Mouse (Mus musculus): ENCODE measurements at regions not wholly inside any gene's neighbourhood (a gene's known extent, or its start where the extent isn't known, plus 50 kb on each side); places are given as distances from the start of the nearest gene placed in this dataset.

DNA sequence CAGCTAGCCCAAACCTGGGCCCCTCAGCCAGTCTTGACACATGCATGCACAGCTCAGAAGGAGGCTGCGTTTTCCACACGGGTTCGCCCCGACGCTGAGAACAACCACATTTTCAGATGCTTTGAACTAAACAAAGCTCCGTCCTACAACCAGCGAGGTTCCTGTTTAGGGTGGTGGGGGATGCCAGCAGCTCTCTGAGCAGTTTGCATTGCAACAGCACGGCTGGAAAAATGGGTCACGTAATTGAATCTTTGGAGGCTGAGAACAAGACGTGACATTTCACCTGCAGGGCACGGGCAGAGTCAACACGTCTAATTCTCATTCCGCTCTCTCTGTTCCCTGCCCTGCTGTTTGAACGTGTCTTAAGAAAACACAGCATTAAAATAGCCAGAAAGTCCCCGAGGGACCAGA, 119.2 kb downstream of the Syk start:
- ATAC-seq (ENCODE audit: insufficient read depth, low FRiP score, low read depth) = no peak
- H3K36me3 ChIP-seq = no peaks in the 10 kb centered on the region
- no peaks in the 10 kb centered on the region for H3K27me3 ChIP-seq (replicated peaks)
- H3K9me3 ChIP-seq = no peaks in the 10 kb centered on the region
- H3K27ac ChIP-seq = peak overlapping the region; percentile 59; the same call in 1 of the 2 replicates
- H3K4me2 ChIP-seq = peak overlapping the region; percentile 25; the same call in 1 of the 2 replicates
- no peak overlapping the region for H3K9ac ChIP-seq
- H3K4me3 ChIP-seq (replicated peaks) = no peak overlapping the region
- no peaks in the 10 kb centered on the region for H3K4me1 ChIP-seq
- 30% methylated on average over 15 of the region's 15 CpGs for WGBS

DNA sequence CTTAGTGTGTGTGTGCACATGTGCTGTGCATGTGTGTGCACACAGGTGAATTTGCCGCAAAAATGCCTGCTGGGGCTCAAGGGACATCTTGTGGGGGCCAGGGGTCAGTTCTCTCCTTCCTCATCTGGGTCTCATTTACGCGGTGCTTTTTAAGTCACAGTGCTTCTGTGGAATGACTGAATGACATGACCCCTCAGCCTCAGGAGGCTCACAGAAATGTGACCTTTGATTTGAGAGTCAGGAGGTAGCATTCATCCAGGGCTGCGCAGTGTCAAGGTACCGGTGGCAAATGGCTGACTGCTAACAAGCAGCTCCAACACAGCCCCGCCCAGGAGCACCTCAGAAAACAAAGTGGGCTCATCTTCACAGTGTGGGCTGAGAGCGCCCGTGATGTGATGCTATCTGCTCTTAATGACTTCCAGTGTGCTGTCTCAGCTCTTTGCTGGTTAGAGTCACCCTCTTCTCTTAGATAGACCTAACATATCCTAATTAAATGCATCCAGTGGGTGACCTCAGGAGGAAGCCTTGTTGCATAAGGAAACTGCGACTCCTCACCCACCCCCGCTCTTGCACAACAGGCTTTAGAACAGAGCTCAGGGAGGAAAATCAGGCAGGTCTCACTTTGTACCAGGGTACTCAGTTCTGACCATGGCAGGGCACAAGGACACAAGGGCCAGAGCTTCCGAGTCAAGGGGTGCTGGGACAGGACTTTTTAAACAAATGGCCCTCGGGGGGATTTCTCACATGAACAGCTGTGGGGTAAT, 120.6 kb downstream of the Syk start:
- Histone ChIP-seq H3K36me3 (no peaks in the 10 kb centered on the region), H3K27me3 (replicated peaks) (no peaks in the 10 kb centered on the region), H3K9ac (no peak overlapping the region), H3K4me1 (no peaks in the 10 kb centered on the region), H3K4me2 (no peak overlapping the region), H3K4me3 (replicated peaks) (no peak overlapping the region), H3K9me3 (no peaks in the 10 kb centered on the region), H3K27ac (no peak overlapping the region)
- WGBS = 63% methylated on average over 12 of the region's 12 CpGs
- no peak for ATAC-seq (ENCODE audit: insufficient read depth, low FRiP score, low read depth)

DNA sequence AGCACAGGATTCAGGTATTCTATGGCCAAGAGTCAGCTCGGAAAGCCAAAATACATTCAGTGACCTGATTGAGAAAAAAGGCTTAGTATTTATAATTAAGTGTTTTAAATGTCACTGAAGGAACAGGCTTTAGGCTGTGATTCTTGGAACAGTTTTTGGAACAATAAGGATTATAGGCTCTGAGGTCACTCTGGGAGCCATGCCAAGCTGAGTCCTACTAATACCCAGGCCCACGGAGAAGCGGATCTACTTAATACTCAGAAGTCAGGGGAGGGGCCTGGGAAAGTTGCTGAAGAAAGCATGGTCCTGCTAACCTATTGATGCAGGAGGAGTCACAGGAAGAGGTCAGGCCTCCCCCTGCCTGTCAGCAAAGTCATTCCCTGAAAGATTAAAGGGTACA, 121.7 kb downstream of the Syk start:
- no peak overlapping the region for H3K4me2 ChIP-seq
- 42% methylated on average over 3 of the region's 3 CpGs for WGBS
- H3K4me1 ChIP-seq = no peaks in the 10 kb centered on the region
- H3K4me3 ChIP-seq (replicated peaks) = no peak overlapping the region
- H3K9ac ChIP-seq = no peak overlapping the region
- no peak for ATAC-seq (ENCODE audit: insufficient read depth, low FRiP score, low read depth)
- no peaks in the 10 kb centered on the region for H3K36me3 ChIP-seq
- H3K9me3 ChIP-seq = no peaks in the 10 kb centered on the region
- no peaks in the 10 kb centered on the region for H3K27me3 ChIP-seq (replicated peaks)
- no peak overlapping the region for H3K27ac ChIP-seq

DNA sequence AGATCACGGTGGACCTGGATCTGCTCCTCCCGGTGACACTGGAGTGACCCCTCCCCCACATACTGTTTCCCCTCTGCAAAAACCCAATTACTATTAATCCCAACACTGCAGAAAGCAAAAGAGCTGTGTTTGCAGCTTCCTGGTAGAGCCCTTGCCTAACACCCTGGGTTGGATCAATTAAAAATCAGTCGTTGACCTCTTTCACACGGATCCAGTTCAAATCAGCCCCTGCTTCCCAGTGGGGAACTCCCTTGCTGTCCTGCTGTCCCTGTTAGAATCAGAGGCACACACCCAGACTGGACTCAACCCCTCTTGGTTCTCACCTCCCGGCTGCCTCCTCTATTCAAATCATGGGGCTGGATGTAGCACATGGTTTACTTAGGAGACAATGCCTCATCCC, 126.6 kb downstream of the Syk start:
- Histone ChIP-seq H3K27ac (no peak overlapping the region), H3K27me3 (replicated peaks) (no peaks in the 10 kb centered on the region), H3K4me2 (no peak overlapping the region), H3K4me1 (no peaks in the 10 kb centered on the region), H3K4me3 (replicated peaks) (no peak overlapping the region), H3K9me3 (no peaks in the 10 kb centered on the region), H3K9ac (no peak overlapping the region), H3K36me3 (no peaks in the 10 kb centered on the region)
- WGBS = 56% methylated on average over 5 of the region's 5 CpGs
- no peak for ATAC-seq (ENCODE audit: insufficient read depth, low FRiP score, low read depth)

DNA sequence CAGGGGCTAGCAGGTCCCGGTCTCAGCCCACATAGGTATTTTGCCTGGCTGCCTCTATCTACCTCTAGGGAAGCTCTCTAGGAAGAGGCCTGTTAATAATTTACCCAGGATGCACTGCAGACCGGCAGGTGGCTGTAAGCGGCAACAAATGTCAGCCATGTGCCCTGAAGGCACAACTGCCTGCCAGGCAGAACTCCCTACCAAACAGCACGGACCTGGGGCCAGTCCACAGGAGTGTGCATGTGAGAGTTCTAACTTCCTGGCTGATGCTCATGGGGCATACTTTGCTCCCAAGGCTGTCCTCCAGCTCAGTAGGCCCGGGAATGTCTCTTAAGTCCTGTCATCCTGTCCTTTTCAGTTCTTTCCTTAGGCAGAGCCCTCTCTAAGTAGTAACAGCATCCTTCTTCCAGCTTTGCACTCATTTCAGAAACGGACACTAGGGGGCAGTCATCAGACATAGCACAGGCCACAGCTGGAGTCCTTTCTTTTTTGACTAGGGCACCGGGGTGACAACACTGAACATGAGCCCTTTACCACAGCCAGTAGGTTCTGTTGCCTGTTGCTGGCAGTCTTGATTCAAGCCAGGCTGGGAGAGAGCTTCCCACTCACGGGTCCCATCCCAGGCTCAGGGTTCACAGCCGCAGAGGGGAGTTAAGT, 128.9 kb downstream of the Syk start:
- no peaks in the 10 kb centered on the region for H3K9me3 ChIP-seq
- no peak overlapping the region for H3K27ac ChIP-seq
- WGBS = 31% methylated on average over 9 of the region's 9 CpGs
- peak; percentile 58; the same call in 1 of the 2 replicates for ATAC-seq (ENCODE audit: insufficient read depth, low FRiP score, low read depth)
- H3K4me2 ChIP-seq = no peak overlapping the region
- H3K27me3 ChIP-seq (replicated peaks) = no peaks in the 10 kb centered on the region
- H3K36me3 ChIP-seq = no peaks in the 10 kb centered on the region
- no peak overlapping the region for H3K4me3 ChIP-seq (replicated peaks)
- H3K4me1 ChIP-seq = no peaks in the 10 kb centered on the region
- H3K9ac ChIP-seq = no peak overlapping the region

DNA sequence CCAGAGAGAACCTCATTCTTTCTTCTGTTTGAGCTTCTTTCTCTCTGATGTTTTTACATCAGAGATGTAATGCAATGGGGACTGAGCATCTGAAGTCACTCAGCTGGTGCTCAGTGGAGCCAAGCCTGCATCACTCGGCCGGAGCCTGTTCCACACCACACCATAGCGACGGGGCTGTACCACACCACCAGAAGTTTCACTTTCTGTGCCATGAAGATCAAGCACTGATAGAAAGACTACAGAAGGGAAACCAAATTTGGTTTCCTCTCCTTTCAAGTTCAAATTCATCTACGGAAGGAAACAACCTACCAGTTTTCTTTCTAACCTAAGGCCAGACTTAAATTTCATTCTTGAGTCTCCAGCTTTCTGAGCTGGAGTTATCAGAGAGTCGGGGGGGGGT, 138.5 kb downstream of the Syk start:
- 84% methylated on average over 6 of the region's 6 CpGs for WGBS
- H3K27me3 ChIP-seq (replicated peaks) = no peaks in the 10 kb centered on the region

DNA sequence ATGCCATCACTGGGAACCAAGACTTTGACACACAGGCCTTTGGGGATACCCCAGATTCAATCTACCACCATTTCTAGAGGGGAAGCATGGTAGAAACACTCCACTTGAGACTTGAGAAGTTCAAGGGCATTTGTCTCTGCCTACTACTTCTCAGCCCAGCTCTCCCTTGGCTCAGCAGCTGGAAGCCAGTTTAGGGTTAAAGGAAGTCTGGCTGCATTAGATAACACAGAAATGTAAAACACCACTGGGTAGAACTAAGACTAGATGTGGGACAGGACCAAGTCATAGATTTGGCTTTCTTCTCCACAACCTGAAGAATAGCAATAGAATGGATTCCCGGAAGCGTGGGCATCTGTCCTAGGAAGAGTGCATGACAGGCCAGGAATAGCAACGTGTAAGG, 139.7 kb downstream of the Syk start:
- Histone ChIP-seq H3K4me3 (replicated peaks) (no peak overlapping the region), H3K36me3 (no peaks in the 10 kb centered on the region), H3K4me1 (no peaks in the 10 kb centered on the region), H3K27me3 (replicated peaks) (no peaks in the 10 kb centered on the region), H3K4me2 (no peak overlapping the region), H3K9me3 (no peaks in the 10 kb centered on the region), H3K9ac (no peak overlapping the region), H3K27ac (no peak overlapping the region)
- 84% methylated on average over 3 of the region's 3 CpGs for WGBS
- no peak for ATAC-seq (ENCODE audit: insufficient read depth, low FRiP score, low read depth)

More for the DNA sequence above, 138.5 kb downstream of the Syk start:
- H3K4me1 ChIP-seq = no peaks in the 10 kb centered on the region
- H3K36me3 ChIP-seq = no peaks in the 10 kb centered on the region
- no peak for ATAC-seq (ENCODE audit: insufficient read depth, low FRiP score, low read depth)
- H3K9me3 ChIP-seq = no peaks in the 10 kb centered on the region
- no peak overlapping the region for H3K27ac ChIP-seq
- no peak overlapping the region for H3K4me2 ChIP-seq
- no peak overlapping the region for H3K9ac ChIP-seq
- H3K4me3 ChIP-seq (replicated peaks) = no peak overlapping the region

DNA sequence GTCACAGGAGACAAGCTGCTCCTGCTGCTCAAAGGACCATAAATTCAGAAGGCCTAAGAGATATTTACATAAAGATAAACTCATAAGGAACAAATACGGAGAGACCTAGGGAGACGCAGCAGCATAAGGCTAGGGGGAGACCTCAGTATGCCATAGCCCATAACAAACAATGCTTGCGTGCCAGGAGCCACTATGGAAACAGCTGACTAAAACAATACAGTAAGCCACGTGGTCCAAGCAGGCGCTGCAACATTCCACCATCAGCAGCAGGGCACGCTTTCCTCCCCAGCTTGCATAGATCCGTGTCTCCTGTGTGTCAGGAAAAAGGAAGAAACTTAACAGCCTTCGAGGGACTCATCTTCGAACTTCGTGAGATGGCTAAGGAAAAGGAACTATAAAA, 143.1 kb downstream of the Syk start:
- ATAC-seq (ENCODE audit: insufficient read depth, low FRiP score, low read depth) = peak; percentile 56; the same call in 1 of the 2 replicates
- no peaks in the 10 kb centered on the region for H3K36me3 ChIP-seq
- 28% methylated on average over 10 of the region's 10 CpGs for WGBS
- no peak overlapping the region for H3K4me2 ChIP-seq
- no peak overlapping the region for H3K4me3 ChIP-seq (replicated peaks)
- no peaks in the 10 kb centered on the region for H3K9me3 ChIP-seq
- H3K27ac ChIP-seq = no peak overlapping the region
- H3K4me1 ChIP-seq = no peaks in the 10 kb centered on the region
- no peak overlapping the region for H3K9ac ChIP-seq
- H3K27me3 ChIP-seq (replicated peaks) = no peaks in the 10 kb centered on the region

DNA sequence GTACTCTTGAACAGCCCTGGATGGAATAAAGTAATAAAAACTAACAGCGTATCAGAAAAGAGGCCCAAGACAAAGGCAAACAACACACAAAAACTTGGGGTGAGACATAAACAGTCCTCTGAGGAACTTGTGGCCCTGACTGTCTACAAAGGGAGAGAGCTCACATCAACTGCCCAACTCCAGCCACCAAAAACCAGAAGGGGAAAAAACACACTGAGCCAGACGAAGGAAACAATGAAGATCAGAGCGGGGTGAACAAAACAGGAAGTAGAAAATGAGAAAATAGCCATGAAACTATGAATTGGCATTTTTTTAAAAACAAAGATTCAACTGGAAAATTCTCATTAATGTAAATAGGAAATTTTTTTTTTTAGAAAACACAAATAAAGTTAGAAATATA, 143.6 kb downstream of the Syk start:
- H3K27ac ChIP-seq = no peak overlapping the region
- WGBS = 62% methylated on average over 3 of the region's 3 CpGs
- no peaks in the 10 kb centered on the region for H3K27me3 ChIP-seq (replicated peaks)
- H3K36me3 ChIP-seq = no peaks in the 10 kb centered on the region
- H3K9ac ChIP-seq = no peak overlapping the region
- no peak for ATAC-seq (ENCODE audit: insufficient read depth, low FRiP score, low read depth)
- no peak overlapping the region for H3K4me2 ChIP-seq
- H3K4me1 ChIP-seq = no peaks in the 10 kb centered on the region
- no peaks in the 10 kb centered on the region for H3K9me3 ChIP-seq
- H3K4me3 ChIP-seq (replicated peaks) = no peak overlapping the region

DNA sequence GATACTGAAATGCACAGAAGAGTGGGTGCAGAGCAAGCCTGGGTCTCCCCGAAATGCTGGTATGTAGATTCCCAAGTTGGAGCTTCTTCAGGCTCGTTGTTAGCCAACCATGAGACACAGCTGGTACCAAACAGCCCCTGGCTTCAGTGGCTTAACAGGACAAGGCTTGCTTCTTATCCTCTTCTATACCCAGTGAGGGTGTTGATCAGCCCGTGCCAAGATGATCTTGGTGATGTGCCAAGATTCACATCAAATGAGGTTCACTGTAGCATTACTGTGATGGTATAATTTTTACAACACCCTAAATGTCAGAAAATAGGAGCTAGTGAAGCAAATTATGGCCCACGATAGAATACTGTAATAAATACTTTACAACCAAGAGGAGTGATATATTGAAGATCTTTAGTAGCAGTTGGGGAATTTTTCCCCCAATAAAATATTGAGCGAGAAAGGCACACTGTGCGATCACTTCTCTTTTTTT, 152.5 kb downstream of the Syk start:
- Histone ChIP-seq H3K27me3 (replicated peaks) (no peaks in the 10 kb centered on the region), H3K4me2 (no peak overlapping the region), H3K9me3 (no peaks in the 10 kb centered on the region), H3K4me1 (no peaks in the 10 kb centered on the region), H3K27ac (no peak overlapping the region), H3K9ac (no peak overlapping the region), H3K4me3 (replicated peaks) (no peak overlapping the region), H3K36me3 (no peaks in the 10 kb centered on the region)
- ATAC-seq (ENCODE audit: insufficient read depth, low FRiP score, low read depth) = no peak
- 69% methylated on average over 6 of the region's 6 CpGs for WGBS

DNA sequence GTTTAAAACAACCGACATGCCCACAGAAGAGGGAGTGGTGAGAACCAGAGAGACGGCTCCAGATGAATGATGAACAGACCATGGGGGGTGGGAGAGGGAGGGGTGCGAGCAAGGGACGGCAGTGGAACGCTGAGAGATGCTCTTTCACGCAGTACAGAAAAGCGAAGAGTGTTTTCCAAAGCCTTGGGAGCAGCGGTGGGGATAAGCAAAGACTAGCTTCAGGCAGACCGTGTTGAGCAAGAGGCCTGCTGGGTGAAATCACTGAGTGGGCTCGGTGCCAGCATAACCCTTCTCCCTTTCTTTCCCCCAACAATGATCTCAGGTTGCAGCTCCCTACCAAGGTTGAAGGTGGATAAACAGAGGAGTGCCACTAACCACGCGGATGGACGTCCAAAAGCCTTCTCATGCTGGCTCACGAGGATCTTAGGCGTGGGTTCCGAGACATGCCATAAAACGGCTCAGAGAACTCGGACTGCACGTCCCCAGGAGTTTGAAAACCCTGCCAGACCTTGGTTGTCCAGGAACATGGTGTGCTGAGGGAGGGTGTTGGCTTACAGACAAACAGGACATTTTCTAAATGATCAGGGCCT, 153.1 kb downstream of the Syk start:
- Histone ChIP-seq H3K27ac (peak overlapping the region; percentile 53; the same call in 1 of the 2 replicates), H3K9me3 (no peaks in the 10 kb centered on the region), H3K27me3 (replicated peaks) (no peaks in the 10 kb centered on the region), H3K9ac (no peak overlapping the region), H3K36me3 (no peaks in the 10 kb centered on the region), H3K4me3 (replicated peaks) (no peak overlapping the region), H3K4me1 (no peaks in the 10 kb centered on the region), H3K4me2 (no peak overlapping the region)
- 38% methylated on average over 19 of the region's 19 CpGs for WGBS
- ATAC-seq (ENCODE audit: insufficient read depth, low FRiP score, low read depth) = peak; percentile 77

DNA sequence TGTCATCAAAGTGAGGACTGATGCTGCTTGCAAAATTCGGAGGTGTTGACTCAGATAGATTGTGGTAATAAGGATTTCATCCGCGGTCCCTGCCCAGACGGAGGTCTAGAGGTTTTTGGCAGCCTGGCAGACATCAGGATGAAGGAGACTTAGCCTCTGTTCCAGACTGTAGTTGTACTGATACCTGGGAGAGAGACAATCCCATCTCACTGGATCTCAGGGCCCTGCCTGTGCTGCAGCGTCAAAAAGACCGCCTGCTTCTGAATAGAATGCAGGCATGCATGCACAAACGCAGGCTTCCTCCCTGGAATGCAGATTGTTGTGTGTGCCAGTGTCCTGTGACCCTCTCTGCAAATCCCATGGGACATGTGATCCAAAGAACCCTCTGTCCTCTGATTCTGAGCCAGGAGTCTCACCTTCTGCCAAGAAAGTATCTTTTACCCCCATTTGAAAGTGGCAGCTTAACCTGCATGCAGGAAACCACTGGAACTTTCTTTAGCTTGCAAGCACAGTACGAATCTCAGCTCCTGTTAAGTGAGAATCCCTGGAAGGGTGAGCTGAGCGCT, 155.2 kb downstream of the Syk start:
- no peaks in the 10 kb centered on the region for H3K9me3 ChIP-seq
- no peaks in the 10 kb centered on the region for H3K4me1 ChIP-seq
- H3K27ac ChIP-seq = no peak overlapping the region
- no peak overlapping the region for H3K4me3 ChIP-seq (replicated peaks)
- WGBS = 73% methylated on average over 9 of the region's 9 CpGs
- H3K36me3 ChIP-seq = no peaks in the 10 kb centered on the region
- no peak overlapping the region for H3K9ac ChIP-seq
- no peak overlapping the region for H3K4me2 ChIP-seq
- H3K27me3 ChIP-seq (replicated peaks) = no peaks in the 10 kb centered on the region
- ATAC-seq (ENCODE audit: insufficient read depth, low FRiP score, low read depth) = no peak
